Mouse (Mus musculus) neural tube, embryonic 10.5 days (tissue): ENCODE measurements around the gene Tmem233.

Source experiments
- DNase-seq: peaks from one replicate; pipeline ENCODE4 v3.0.0-alpha.2; 2017; ENCODE audit warnings: low spot score; ENCODE audit errors: extremely low spot score

Tmem233 gene

GRCm38 (mm10) chr5:116006324-116007099 lies 76.5 kb downstream of the Tmem233 start:
- DNase-seq = no peak

GRCm38 (mm10) chr5:116004271-116004670 lies 78.8 kb downstream of the Tmem233 start:
- DNase-seq = no peak

GRCm38 (mm10) chr5:116003825-116004224 lies 79.2 kb downstream of the Tmem233 start:
- DNase-seq = no peak

- no peak for DNase-seq
Measured at GRCm38 (mm10) chr5:116003154-116003553, 79.9 kb downstream of the Tmem233 start.

GRCm38 (mm10) chr5:115997376-115997775 lies 85.7 kb downstream of the Tmem233 start:
- no peak for DNase-seq

GRCm38 (mm10) chr5:115994101-115994500 lies 88.9 kb downstream of the Tmem233 start:
- no peak for DNase-seq

GRCm38 (mm10) chr5:115991717-115992116 lies 91.3 kb downstream of the Tmem233 start:
- DNase-seq = no peak
